Mouse (Mus musculus) spleen, adult 2 months (tissue): ENCODE results near the gene Ccng2.

Source experiments
- CTCF ChIP-seq: fragments of 200-500 bp; IDR thresholded peaks from 2 replicates; pipeline ENCODE4 v1.5.1; 2011; ENCODE audit warnings: mild to moderate bottlenecking, inconsistent platforms; ENCODE audit not compliant: insufficient read depth, insufficient read length, insufficient replicate concordance; ENCODE audit errors: extremely low read depth
- POLR2A ChIP-seq: fragments of 200-500 bp; IDR thresholded peaks from 2 replicates; pipeline ENCODE4 v1.6.1; 2011; ENCODE audit warnings: low read depth, low read length, inconsistent platforms

GRCm38 (mm10) chr5:93297311-93297710 is 30.3 kb downstream of the Ccng2 start:
- TF ChIP-seq CTCF (no peak), POLR2A (no peak)
